Mouse (Mus musculus) embryonic facial prominence, embryonic 11.5 days (tissue): Measurements from ENCODE around the gene Kctd3. TPM values are rescaled to one million over a fixed set of nuclear protein-coding genes. Genes with fewer than 3 reads are reported as not detected.
A peak's percentile ranks its signal among the peaks of the same experiment; 100 is the strongest.

Experiments used
- ATAC-seq: fragments of 200-750 bp; cut with Nextera tagmentation; replicated peaks from 2 replicates; pipeline ENCODE4 v1.8.0; 2017; ENCODE audit warnings: low read depth; ENCODE audit not compliant: insufficient number of reproducible peaks, low FRiP score, low TSS enrichment
- DNase-seq: peaks from one replicate; pipeline ENCODE4 v3.0.0-alpha.2; 2015; ENCODE audit warnings: low spot score
- H3K27ac ChIP-seq: fragments of 300-500 bp; sonication (generic); replicated peaks from 2 replicates; pipeline ENCODE4 v1.5.1; 2014; ENCODE audit warnings: mild to moderate bottlenecking, low read depth, low read length, control low read depth
- H3K27me3 ChIP-seq: fragments of 300-500 bp; sonication (generic); 2 replicates; pipeline ENCODE4 v1.6.1; 2014; ENCODE audit warnings: mild to moderate bottlenecking, low read length, moderate library complexity, mixed read lengths; ENCODE audit not compliant: control insufficient read depth, insufficient read depth
- H3K36me3 ChIP-seq: fragments of 300-500 bp; sonication (generic); replicated peaks from 2 replicates; pipeline ENCODE4 v1.6.1; 2014; ENCODE audit warnings: low read depth, mild to moderate bottlenecking, low read length, moderate library complexity, mixed read lengths; ENCODE audit not compliant: control insufficient read depth, insufficient read depth
- H3K4me1 ChIP-seq: fragments of 300-500 bp; sonication (generic); 2 replicates; pipeline ENCODE4 v1.6.1; 2014; ENCODE audit warnings: low read length, mixed read lengths; ENCODE audit not compliant: control insufficient read depth, insufficient read depth
- H3K4me2 ChIP-seq: fragments of 300-500 bp; sonication (generic); 2 replicates; pipeline ENCODE4 v1.6.1; 2014; ENCODE audit warnings: low read depth, mild to moderate bottlenecking, control low read depth, low read length, moderate library complexity
- H3K4me3 ChIP-seq: fragments of 300-500 bp; sonication (generic); 2 replicates; pipeline ENCODE4 v1.5.1; 2014; ENCODE audit warnings: low read depth, low read length, control low read depth
- H3K9ac ChIP-seq: fragments of 300-500 bp; sonication (generic); replicated peaks from 2 replicates; pipeline ENCODE4 v1.6.1; 2014; ENCODE audit warnings: mild to moderate bottlenecking, control low read depth, low read length
- H3K9me3 ChIP-seq: fragments of 300-500 bp; sonication (generic); replicated peaks from 2 replicates; pipeline ENCODE4 v1.6.1; 2016; ENCODE audit warnings: mild to moderate bottlenecking, low read length, inconsistent platforms, mixed read lengths; ENCODE audit not compliant: control insufficient read depth
- WGBS: fragments of 180-500 bp; shearing (Covaris S2); extraction: QIAGEN DNeasy Blood & Tissue Kit; methylation state at CpG from one replicate; pipeline ENCODE4 v1.1.7; 2014; 5-methylcytosine and 5-hydroxymethylcytosine counted together
- polyA plus RNA-seq: library from polyadenylated mRNA; unstranded; fragments of >200 nt; fragmentation: Nextera tagmentation; extraction: Ambion mirVana; gene quantifications from 2 replicates; pipeline ENCODE4 v1.2.1, GENCODE M21; 2014

The Kctd3 gene
- polyA plus RNA-seq, 1 experiment from 2014 or later, result 36.9 TPM

DNA sequence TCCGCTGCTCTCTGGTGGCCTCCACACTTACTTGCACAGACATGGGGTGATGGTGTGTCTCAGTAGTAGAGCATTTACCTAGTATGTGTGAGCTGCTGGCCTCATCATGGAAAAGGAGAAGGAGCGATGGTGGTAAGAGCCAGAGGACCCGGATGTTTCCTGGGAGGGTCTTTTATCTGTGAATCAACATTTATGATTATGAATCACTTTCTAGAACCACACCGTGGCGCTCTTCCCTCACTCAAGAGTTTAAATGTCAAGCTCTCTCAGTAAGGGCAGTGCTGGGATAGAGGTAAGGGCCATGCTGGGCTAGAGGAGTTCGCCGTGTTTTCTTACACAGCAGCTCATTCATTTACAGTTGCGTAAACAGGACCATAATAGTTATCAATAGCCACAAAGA lies 19.2 kb upstream of the Kctd3 start:
- ATAC-seq, result no peak
- Histone ChIP-seq H3K9me3 (no peaks in the 10 kb centered on the region), H3K9ac (no peak overlapping the region), H3K27me3 (no peaks in the 10 kb centered on the region), H3K4me1 (no peaks in the 10 kb centered on the region), H3K36me3 (no peaks in the 10 kb centered on the region), H3K4me3 (no peak overlapping the region), H3K27ac (no peak overlapping the region), H3K4me2 (no peak overlapping the region)
- peak; percentile 64 for DNase-seq
- WGBS, result 63% methylated on average over 8 of the region's 8 CpGs

DNA sequence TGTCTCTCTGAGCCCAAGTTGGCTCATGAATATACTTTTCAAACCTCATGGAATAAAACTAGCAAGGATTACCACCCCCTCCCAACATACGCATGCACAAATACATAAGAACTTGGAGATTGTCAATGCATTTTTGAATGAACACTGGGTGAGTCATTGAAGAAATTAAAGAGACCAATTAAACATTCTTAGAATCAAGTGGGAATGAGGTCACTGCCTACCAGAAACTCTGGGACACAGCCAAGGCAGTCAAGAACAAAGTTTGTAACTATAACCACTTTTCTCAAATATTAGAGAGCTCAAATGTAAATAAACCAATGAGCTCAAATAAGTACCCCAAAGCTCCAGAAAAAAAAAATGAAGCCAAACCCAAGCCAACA lies 16.1 kb upstream of the Kctd3 start:
- Histone ChIP-seq H3K27ac (no peak overlapping the region), H3K27me3 (no peaks in the 10 kb centered on the region), H3K4me3 (no peak overlapping the region), H3K9ac (no peak overlapping the region), H3K4me1 (no peaks in the 10 kb centered on the region), H3K9me3 (no peaks in the 10 kb centered on the region), H3K36me3 (no peaks in the 10 kb centered on the region), H3K4me2 (no peak overlapping the region)
- DNase-seq (no peak), ATAC-seq (no peak)
- 88% methylated on average over 1 of the region's 1 CpGs for WGBS

DNA sequence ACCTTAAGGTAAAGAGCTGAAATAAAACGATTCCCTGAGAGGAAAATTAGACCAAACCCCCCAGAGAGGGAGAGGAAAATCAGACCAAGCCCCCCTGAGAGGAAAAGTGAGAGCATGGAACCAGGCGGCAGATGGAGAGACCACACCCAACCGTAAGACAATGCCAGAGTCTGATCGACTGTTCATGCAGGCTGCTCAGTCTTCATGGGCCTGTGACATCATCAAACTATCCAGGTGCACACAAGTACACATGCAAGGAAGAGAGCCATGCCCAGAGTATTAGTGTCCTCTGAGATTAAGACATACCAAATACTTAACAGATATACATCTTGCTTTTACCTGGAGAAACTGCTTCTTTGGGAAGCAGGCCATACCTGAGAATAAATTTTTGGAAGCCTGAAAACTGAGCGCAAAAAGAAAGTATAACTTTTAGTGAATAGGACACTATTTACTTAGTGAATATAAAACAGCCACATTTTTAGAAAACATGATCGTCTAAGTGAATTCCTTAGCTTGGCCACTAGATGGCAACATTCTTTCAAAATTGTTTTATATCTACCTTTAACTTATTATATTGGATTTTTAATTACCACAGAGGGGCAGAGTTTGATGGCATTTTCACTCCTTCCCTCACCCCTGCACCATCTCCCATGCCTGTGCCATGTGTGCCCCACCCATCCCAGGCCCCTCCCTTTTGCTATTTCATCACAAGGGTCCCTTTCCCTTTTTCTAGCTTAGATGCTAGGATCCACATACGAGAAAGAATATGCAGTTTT lies 15.5 kb upstream of the Kctd3 start:
- ATAC-seq, result no peak
- no peaks in the 10 kb centered on the region for H3K27me3 ChIP-seq
- no peak overlapping the region for H3K9ac ChIP-seq
- peak; percentile 56 for DNase-seq
- H3K4me3 ChIP-seq, result no peak overlapping the region
- 52% methylated on average over 7 of the region's 7 CpGs for WGBS
- H3K4me2 ChIP-seq, result no peak overlapping the region
- no peak overlapping the region for H3K27ac ChIP-seq
- no peaks in the 10 kb centered on the region for H3K9me3 ChIP-seq
- H3K4me1 ChIP-seq, result no peaks in the 10 kb centered on the region
- H3K36me3 ChIP-seq, result no peaks in the 10 kb centered on the region

DNA sequence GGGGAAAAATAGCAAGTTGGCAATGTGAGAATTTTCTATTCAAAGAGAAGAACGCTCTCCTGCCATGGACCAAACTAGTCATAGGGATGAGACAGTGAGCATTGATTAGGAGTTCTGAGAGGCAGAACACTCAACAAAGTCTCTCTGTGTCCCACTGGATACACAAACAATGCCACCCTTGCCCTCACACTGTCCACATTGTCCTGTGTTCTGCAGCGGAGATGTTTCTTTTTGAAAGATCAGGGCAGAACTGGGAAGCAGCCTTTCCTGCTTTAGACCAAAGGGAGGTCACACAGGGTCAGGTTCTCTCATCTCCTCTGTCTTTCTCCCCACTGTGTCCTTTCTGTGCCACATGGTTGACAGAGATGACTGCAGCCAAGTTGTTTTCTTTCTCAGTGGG lies 7.7 kb upstream of the Kctd3 start:
- Histone ChIP-seq H3K4me3 (no peak overlapping the region), H3K27ac (no peak overlapping the region), H3K9ac (no peak overlapping the region), H3K9me3 (no peaks in the 10 kb centered on the region), H3K4me2 (no peak overlapping the region), H3K4me1 (no peaks in the 10 kb centered on the region), H3K36me3 (no peaks in the 10 kb centered on the region), H3K27me3 (no peaks in the 10 kb centered on the region)
- DNase-seq, result no peak
- WGBS, result 45% methylated on average over 2 of the region's 2 CpGs
- no peak for ATAC-seq

DNA sequence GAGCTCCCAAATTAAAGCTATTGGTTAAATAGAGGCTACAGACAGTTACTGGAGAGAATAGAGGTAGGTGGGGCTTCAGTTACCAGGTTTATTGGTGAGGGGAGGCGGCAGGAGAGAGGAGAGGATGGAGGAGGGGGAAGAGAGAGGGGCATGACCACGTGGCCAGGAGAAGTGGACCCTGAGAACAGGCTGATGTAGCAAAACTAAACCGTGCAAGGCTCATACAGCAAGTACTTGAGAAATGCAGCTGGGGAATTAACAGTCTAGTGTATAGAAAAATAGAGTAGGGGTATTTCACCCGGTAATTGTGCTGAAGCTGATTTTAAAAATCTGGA lies 5.9 kb upstream of the Kctd3 start:
- no peak overlapping the region for H3K4me3 ChIP-seq
- no peaks in the 10 kb centered on the region for H3K36me3 ChIP-seq
- H3K4me2 ChIP-seq, result no peak overlapping the region; the same call in 1 of the 2 replicates
- H3K4me1 ChIP-seq, result no peaks in the 10 kb centered on the region
- 9% methylated on average over 4 of the region's 4 CpGs for WGBS
- 0 out of 2 replicates have a peak overlapping the region, but pooled peaks have one; percentile 2 for H3K9ac ChIP-seq
- H3K9me3 ChIP-seq, result no peaks in the 10 kb centered on the region
- DNase-seq (peak; percentile 9), ATAC-seq (no peak)
- H3K27ac ChIP-seq, result no peak overlapping the region
- no peaks in the 10 kb centered on the region for H3K27me3 ChIP-seq

DNA sequence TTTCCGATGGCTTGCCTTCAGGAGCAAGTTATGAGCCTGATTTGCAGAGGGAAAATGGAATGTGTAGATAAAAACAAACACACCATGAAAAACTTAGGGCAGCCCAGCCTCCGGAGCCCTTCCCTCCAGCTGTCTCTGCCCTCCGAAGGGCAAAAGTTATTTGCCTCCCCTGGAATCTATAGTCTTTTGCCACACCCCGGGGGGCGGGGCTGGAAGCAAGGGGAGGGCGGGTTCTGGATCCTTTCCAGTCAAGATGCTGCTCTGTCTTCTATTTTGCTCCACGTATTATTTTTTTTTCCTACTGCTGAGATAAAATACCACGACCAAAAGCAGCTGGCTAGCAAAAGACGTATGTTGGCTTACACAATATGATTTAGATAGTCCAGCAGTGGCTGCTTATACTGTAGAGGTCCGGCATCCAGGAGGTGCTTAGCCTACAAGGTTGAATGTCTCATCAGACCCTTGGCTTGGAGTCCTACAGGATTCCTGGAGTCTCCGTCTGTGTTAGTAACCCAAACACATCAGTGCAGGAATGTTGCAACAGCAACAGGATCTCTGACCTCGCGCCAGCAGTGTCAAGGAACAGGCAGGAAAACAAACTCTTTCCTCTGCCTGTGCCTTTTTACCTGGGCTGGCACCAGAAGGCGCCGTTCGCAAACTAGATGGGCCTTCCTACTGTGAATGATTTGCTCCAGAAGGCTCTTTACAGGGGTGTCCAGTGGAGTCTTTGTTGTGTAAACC lies 5.4 kb upstream of the Kctd3 start:
- H3K9me3 ChIP-seq, result no peaks in the 10 kb centered on the region
- ATAC-seq (no peak), DNase-seq (peak; percentile 33)
- H3K4me2 ChIP-seq, result peak overlapping the region; percentile 29; the same call in 1 of the 2 replicates
- no peaks in the 10 kb centered on the region for H3K27me3 ChIP-seq
- no peak overlapping the region for H3K4me3 ChIP-seq
- no peak overlapping the region for H3K27ac ChIP-seq
- H3K36me3 ChIP-seq, result no peaks in the 10 kb centered on the region
- 0 out of 2 replicates have a peak overlapping the region, but pooled peaks have one; percentile 2 for H3K9ac ChIP-seq
- WGBS, result 4% methylated on average over 16 of the region's 16 CpGs
- H3K4me1 ChIP-seq, result no peaks in the 10 kb centered on the region

DNA sequence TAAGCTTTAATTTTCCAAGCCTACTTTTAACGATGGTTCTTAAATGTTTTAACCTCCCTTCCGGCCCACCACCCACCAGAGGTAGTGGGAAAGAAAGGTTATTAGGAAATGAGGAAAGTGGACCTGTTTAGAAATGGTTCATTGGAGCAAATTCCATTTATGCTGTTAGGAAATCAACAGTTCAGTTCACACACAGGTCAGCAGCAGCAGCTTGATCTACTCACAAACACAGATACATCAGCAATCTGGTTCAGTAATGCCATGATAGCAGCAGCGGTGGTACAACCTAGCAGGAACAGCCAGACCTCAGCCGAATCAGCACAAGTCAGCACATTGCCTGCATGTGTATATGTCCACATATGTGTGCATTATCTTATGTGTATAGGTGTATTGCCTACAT lies 3.0 kb upstream of the Kctd3 start:
- Histone ChIP-seq H3K9me3 (no peaks in the 10 kb centered on the region), H3K27ac (no peak overlapping the region), H3K4me1 (no peaks in the 10 kb centered on the region), H3K4me3 (no peak overlapping the region), H3K36me3 (no peaks in the 10 kb centered on the region), H3K9ac (no peak overlapping the region), H3K4me2 (no peak overlapping the region), H3K27me3 (no peaks in the 10 kb centered on the region)
- DNase-seq (no peak), ATAC-seq (no peak)
- 91% methylated on average over 4 of the region's 4 CpGs for WGBS

DNA sequence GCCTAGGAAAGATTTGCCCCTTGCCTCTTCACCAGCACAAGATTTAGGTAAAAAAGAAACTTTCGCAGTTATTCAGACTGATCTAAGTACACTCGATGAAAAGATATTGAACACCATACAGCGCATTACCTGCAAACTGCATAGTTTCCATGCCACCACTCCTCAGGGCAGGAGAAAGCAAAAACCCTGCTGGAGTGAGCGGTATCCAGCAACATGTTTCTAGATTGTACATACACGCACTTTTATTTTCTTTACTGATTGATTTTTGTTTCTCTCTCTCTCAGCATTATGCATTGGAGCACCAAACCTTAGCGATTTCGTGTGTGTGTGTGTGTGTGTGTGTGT lies 311 bp upstream of the Kctd3 start:
- ATAC-seq (no peak; the same call in 1 of the 2 replicates), DNase-seq (no peak)
- Histone ChIP-seq H3K4me1 (no peaks in the 10 kb centered on the region), H3K4me2 (no peak overlapping the region), H3K9me3 (no peaks in the 10 kb centered on the region), H3K27me3 (no peaks in the 10 kb centered on the region), H3K4me3 (peak overlapping the region; percentile 96), H3K36me3 (no peaks in the 10 kb centered on the region), H3K9ac (peak overlapping the region; percentile 95), H3K27ac (no peak overlapping the region)
- WGBS, result 46% methylated on average over 7 of the region's 7 CpGs
